Comparison of ENCODE assay signal across 9 mouse cellular contexts in the genomic region with DNA sequence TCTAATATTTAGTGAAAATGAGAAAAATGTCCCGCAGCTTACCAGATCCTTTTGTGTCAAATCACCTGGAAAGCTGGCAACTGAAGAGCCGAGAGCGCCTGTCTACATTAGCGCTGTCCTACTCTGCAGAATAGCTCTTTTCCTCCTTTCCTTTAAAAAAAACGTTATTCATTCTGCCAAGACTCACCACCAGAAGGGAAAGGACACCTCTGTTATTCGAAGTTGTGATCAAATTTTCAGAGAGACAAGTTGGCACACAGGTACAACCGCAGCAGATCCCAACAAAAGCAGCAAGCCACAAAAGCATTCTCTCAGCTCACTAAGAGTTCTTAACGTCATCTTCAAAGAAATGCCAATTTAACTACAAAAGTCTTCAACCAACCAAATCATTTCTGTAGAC. TPM values are rescaled to one million over a fixed set of nuclear protein-coding genes. Genes with fewer than 3 reads are reported as not detected.
DNase-seq lines count a peak whose midpoint lies in the region; ATAC-seq and TF ChIP-seq lines count a peak whose summit lies in the region.
"Had no signal": no experiment of that assay in that cellular context is flagged by ENCODE, and none has a peak within 500 bp of the region (broad histone marks: within the 10 kb centered on the region; RNA-seq: fewer than 3 reads in every experiment).

No protein-coding gene starts in this region.

- dilution Hi-C loops in CH12.LX (cut with MboI; ENCODE audit: extremely low pct_ligation_motif_present, extremely low pct_unique_long_range_greater_than_20kb, low sequenced_read_pairs) = no loop called here

- TF ChIP-seq RAD21 in CH12.LX (IDR thresholded peaks at IDR 0.05; ENCODE audit: low read depth, low read length) = no peak

- intact Hi-C loops in heart, adult 2 months (cut with DNase I) = loop anchor here (5.0 to 10.0 kb wide), 2 partner anchors 86 to 488 kb away; partner anchors contain the start of gene Ano6

- no peak for TF ChIP-seq CTCF in heart, adult 2 months (IDR thresholded peaks at IDR 0.05)
- no peak for TF ChIP-seq CTCF in CH12.LX (conservative IDR thresholded peaks at IDR 0.05 in 1 of 2, IDR thresholded peaks at IDR 0.05 in 1 of 2; ENCODE audit: low read depth in 2 of 2, low read length in 2 of 2)
- TF ChIP-seq CTCF in liver, postnatal 0 days (IDR thresholded peaks at IDR 0.05; ENCODE audit: low read depth) = no peak

- H3K4me3 ChIP-seq in heart, adult 2 months = peak overlapping the region; percentile 35; the same call in 1 of the 2 replicates
- no peak overlapping the region for H3K4me3 ChIP-seq in CH12.LX (replicated peaks in 1 of 3; ENCODE audit: low read depth in 2 of 3, low read length in 2 of 3, poor library complexity in 1 of 3)
- H3K4me3 ChIP-seq in hindbrain, embryonic 10.5 days = peak overlapping the region; percentile 84
- no peak overlapping the region for H3K4me3 ChIP-seq in liver, postnatal 0 days (ENCODE audit: low read depth, low read length)

- peaks cover 10% of the 10 kb centered on the region for H3K9me3 ChIP-seq in CH12.LX (replicated peaks; ENCODE audit: low read length)
- peaks cover 9% of the 10 kb centered on the region; the same call in 1 of the 2 replicates for H3K9me3 ChIP-seq in hindbrain, embryonic 10.5 days
- no peaks in the 10 kb centered on the region for H3K9me3 ChIP-seq in liver, postnatal 0 days (ENCODE audit: low read length)

- in situ Hi-C loops in CH12.LX (cut with MboI; ENCODE audit: low pct_ligation_motif_present, low pct_unique_long_range_greater_than_20kb, low sequenced_read_pairs) = no loop called here

- peaks cover 20% of the 10 kb centered on the region for H3K36me3 ChIP-seq in heart, adult 2 months (ENCODE audit: control insufficient read depth, insufficient read depth, low read length)
- peaks cover 23 to 41% of the 10 kb centered on the region in 2 experiments for H3K36me3 ChIP-seq in CH12.LX (replicated peaks in 1 of 2; ENCODE audit: control insufficient read depth in 1 of 2, insufficient read depth in 1 of 2, low read length in 1 of 2)
- H3K36me3 ChIP-seq in hindbrain, embryonic 10.5 days = peaks cover 45% of the 10 kb centered on the region
- H3K36me3 ChIP-seq in liver, postnatal 0 days (replicated peaks; ENCODE audit: insufficient read depth, low read length) = peaks cover 11% of the 10 kb centered on the region

- DNase-seq in heart, adult 2 months = no peak
- DNase-seq in heart, postnatal 4 days = no peak
- no peak for DNase-seq in CH12.LX (ENCODE audit: extremely low read depth)
- no peak for DNase-seq in hindbrain, embryonic 10.5 days (ENCODE audit: low spot score)
- DNase-seq in liver, postnatal 0 days = no peak
- DNase-seq in frontal cortex, postnatal 10 days (ENCODE audit: low spot score in 2 of 2) = no peak
- DNase-seq in right cerebral cortex, postnatal 25 days = no peak
- DNase-seq in right cerebral cortex, postnatal 10 days (ENCODE audit: low spot score in 2 of 2) = no peak
- DNase-seq: kidney, adult 11 months had no signal

- peaks cover 4% of the 10 kb centered on the region for H3K79me2 ChIP-seq in heart, adult 2 months (replicated peaks; ENCODE audit: control insufficient read depth, insufficient read depth, low read length)
- H3K79me2 ChIP-seq in CH12.LX (replicated peaks; ENCODE audit: control insufficient read depth, extremely low read depth, insufficient read depth, poor library complexity, severe bottlenecking) = peaks cover 37% of the 10 kb centered on the region

- ATAC-seq in liver, postnatal 0 days = no peak

- H3K27ac ChIP-seq in heart, adult 2 months = no peak overlapping the region; the same call in 1 of the 2 replicates
- H3K27ac ChIP-seq in CH12.LX (ENCODE audit: insufficient read depth, low read depth) = no peak overlapping the region
- no peak overlapping the region for H3K27ac ChIP-seq in hindbrain, embryonic 10.5 days
- H3K27ac ChIP-seq in liver, postnatal 0 days (ENCODE audit: low read depth) = no peak overlapping the region

- peaks cover 14% of the 10 kb centered on the region for H3K4me1 ChIP-seq in heart, adult 2 months (ENCODE audit: control insufficient read depth, insufficient read depth, low read length)
- H3K4me1 ChIP-seq in CH12.LX (ENCODE audit: control insufficient read depth in 1 of 2, insufficient read depth in 2 of 2) = peaks cover 3 to 38% of the 10 kb centered on the region in 2 experiments; a peak in 2 of 4 replicates
- peaks cover 33% of the 10 kb centered on the region for H3K4me1 ChIP-seq in hindbrain, embryonic 10.5 days (replicated peaks)
- H3K4me1 ChIP-seq in liver, postnatal 0 days (ENCODE audit: insufficient read depth) = peaks cover 34% of the 10 kb centered on the region

- 0 out of 2 replicates have a peak overlapping the region, but pooled peaks have one; percentile 68 for H3K4me2 ChIP-seq in CH12.LX (ENCODE audit: insufficient read depth, low read depth, poor library complexity, severe bottlenecking)
- peak overlapping the region; percentile 89 for H3K4me2 ChIP-seq in liver, postnatal 0 days (ENCODE audit: low read depth, low read length)

- H3K27me3 ChIP-seq in heart, adult 2 months (ENCODE audit: control insufficient read depth, insufficient read depth, low read length) = no peaks in the 10 kb centered on the region
- H3K27me3 ChIP-seq in CH12.LX (replicated peaks) = no peaks in the 10 kb centered on the region
- no peaks in the 10 kb centered on the region for H3K27me3 ChIP-seq in hindbrain, embryonic 10.5 days (ENCODE audit: insufficient read depth, poor library complexity, severe bottlenecking)
- H3K27me3 ChIP-seq in liver, postnatal 0 days (ENCODE audit: insufficient read depth, low read length) = no peaks in the 10 kb centered on the region

- H3K9ac ChIP-seq in heart, adult 2 months (ENCODE audit: low read depth, low read length) = no peak overlapping the region
- peak overlapping the region; percentile 94; the same call in 1 of the 2 replicates for H3K9ac ChIP-seq in CH12.LX (ENCODE audit: insufficient read depth, low read depth)
- H3K9ac ChIP-seq in liver, postnatal 0 days (replicated peaks) = no peak overlapping the region

- 44% methylated on average over 8 of the region's 8 CpGs for WGBS in heart, adult 2 months
- WGBS in hindbrain, embryonic 10.5 days = 80% methylated on average over 8 of the region's 8 CpGs
- WGBS in liver, postnatal 0 days (ENCODE audit: insufficient replicate concordance) = 77% methylated on average over 8 of the region's 8 CpGs

- no peak for TF ChIP-seq EP300 in heart, adult 2 months (IDR thresholded peaks at IDR 0.05; ENCODE audit: insufficient read depth, low read depth, low read length)
- no peak for TF ChIP-seq EP300 in CH12.LX (IDR thresholded peaks at IDR 0.05; ENCODE audit: low read length)
- TF ChIP-seq EP300 in liver, postnatal 0 days (IDR thresholded peaks at IDR 0.05; ENCODE audit: low read depth) = no peak

- no peak for TF ChIP-seq POLR2A in heart, adult 2 months (IDR thresholded peaks at IDR 0.05; ENCODE audit: insufficient read depth, low read depth, low read length)
- TF ChIP-seq POLR2A in CH12.LX (IDR thresholded peaks at IDR 0.05; ENCODE audit: low read depth, low read length) = no peak

TF ChIP-seq in CH12.LX, 34 proteins besides CTCF, POLR2A, EP300 and RAD21:
- TF ChIP-seq MEF2A (IDR thresholded peaks at IDR 0.05; ENCODE audit: borderline replicate concordance, low read depth, low read length) (no peak), ZMIZ1 (IDR thresholded peaks at IDR 0.05; ENCODE audit: low read depth, low read length) (no peak), ELF1 (IDR thresholded peaks at IDR 0.05; ENCODE audit: low read depth, low read length) (no peak), TCF12 (IDR thresholded peaks at IDR 0.05; ENCODE audit: low read depth, low read length) (no peak), MYC (IDR thresholded peaks at IDR 0.05; ENCODE audit: low read depth, low read length) (0 out of 2 replicates have a peak, but pooled peaks have one; percentile 9), MAZ (IDR thresholded peaks at IDR 0.05; ENCODE audit: low read depth, low read length) (no peak), KAT2A (IDR thresholded peaks at IDR 0.05; ENCODE audit: insufficient replicate concordance, low read length) (no peak), USF1 (IDR thresholded peaks at IDR 0.05; ENCODE audit: low read depth, low read length) (no peak), ZKSCAN1 (IDR thresholded peaks at IDR 0.05; ENCODE audit: borderline replicate concordance, low read depth, low read length) (no peak), MAX (IDR thresholded peaks at IDR 0.05; ENCODE audit: low read length) (no peak), GABPA (IDR thresholded peaks at IDR 0.05; ENCODE audit: insufficient replicate concordance, low read depth, low read length) (no peak), ZNF384 (IDR thresholded peaks at IDR 0.05; ENCODE audit: low read depth, low read length) (no peak), MXI1 (IDR thresholded peaks at IDR 0.05; ENCODE audit: low read depth, low read length) (0 out of 2 replicates have a peak, but pooled peaks have one; percentile 6), IRF4 (IDR thresholded peaks at IDR 0.05; ENCODE audit: low read depth, low read length) (no peak), SIN3A (IDR thresholded peaks at IDR 0.05; ENCODE audit: low read length) (no peak)

RNA-seq across cellular contexts. Expression of gene Arid2, which starts 4.2 kb away (rescaled TPM):
- total RNA-seq in heart, adult 2 months (2021) = 10 to 100 TPM; 20.1 to 21.1 TPM
- polyA plus RNA-seq in heart, adult 2 months (2012; rRNA removed) = 8.0 and 13.7 TPM in 2 replicates
- 10 to 100 TPM; 42.9 to 47.6 TPM for total RNA-seq in heart, postnatal 4 days (2021)
- total RNA-seq in CH12.LX (2012; rRNA removed) = 11.8 and 11.9 TPM in 2 replicates
- total RNA-seq in CH12.LX (2014; rRNA removed) = 14.1 TPM in 2 replicates
- polyA plus RNA-seq in CH12.LX (2012; ENCODE audit: insufficient read length, low read depth) = 10.8 and 13.3 TPM in 2 replicates
- polyA plus RNA-seq in hindbrain, embryonic 10.5 days (2016; fragmentation: Nextera tagmentation; extraction: Ambion mirVana) = 25.6 and 27.4 TPM in 2 replicates
- 5.5 and 5.9 TPM in 2 replicates for polyA plus RNA-seq in liver, postnatal 0 days (2015; fragmentation: Nextera tagmentation; extraction: Ambion mirVana)

Comparison
In these comparisons a context has a peak if more than half of its experiments do, and no peak if none do; other contexts are left out.
1. H3K4me3 ChIP-seq: peak in heart, adult 2 months (single experiment) and hindbrain, embryonic 10.5 days (single experiment); none in CH12.LX (0 of 3) and liver, postnatal 0 days (single experiment).